ENCODE assay signal across 8 mouse cellular contexts in genomic region chr13:22049737-22050440, GRCm38 (mm10). TPM values are rescaled to one million over a fixed set of nuclear protein-coding genes. Genes with fewer than 3 reads are reported as not detected.
DNase-seq lines count a peak whose midpoint lies in the region; ATAC-seq and TF ChIP-seq lines count a peak whose summit lies in the region.

No protein-coding gene starts in this region.

- H3K9me3 ChIP-seq in heart, embryonic 10.5 days, result no peaks in the 10 kb centered on the region
- no peaks in the 10 kb centered on the region for H3K9me3 ChIP-seq in E14TG2a.4 (ENCODE audit: low read length)
- H3K9me3 ChIP-seq in embryonic facial prominence, embryonic 12.5 days, result no peaks in the 10 kb centered on the region
- H3K9me3 ChIP-seq in intestine, embryonic 15.5 days, result no peaks in the 10 kb centered on the region
- H3K9me3 ChIP-seq in megakaryocyte, embryonic 14.5 days, result no peaks in the 10 kb centered on the region
- H3K9me3 ChIP-seq in stomach, embryonic 14.5 days (ENCODE audit: control insufficient read depth, low read depth, low read length), result no peaks in the 10 kb centered on the region

- DNase-seq in heart, embryonic 10.5 days (ENCODE audit: low spot score), result peak; percentile 84
- DNase-seq in heart, postnatal 36 days, result no peak
- no peak for DNase-seq in yolk sac, embryonic 10.5 days (ENCODE audit: low spot score)

- WGBS in heart, embryonic 10.5 days, result 2% methylated on average over 14 of the region's 14 CpGs
- WGBS in embryonic facial prominence, embryonic 12.5 days, result under 1% methylated on average over 14 of the region's 14 CpGs
- 2% methylated on average over 14 of the region's 14 CpGs for WGBS in intestine, embryonic 15.5 days
- WGBS in stomach, embryonic 14.5 days, result under 1% methylated on average over 14 of the region's 14 CpGs

- no peak for TF ChIP-seq CTCF in E14TG2a.4 (conservative IDR thresholded peaks at IDR 0.05; ENCODE audit: low read length)

- peak overlapping the region; percentile 58 for H3K4me2 ChIP-seq in embryonic facial prominence, embryonic 12.5 days (replicated peaks)
- H3K4me2 ChIP-seq in intestine, embryonic 15.5 days (replicated peaks), result peak overlapping the region; percentile 68
- H3K4me2 ChIP-seq in stomach, embryonic 14.5 days (replicated peaks; ENCODE audit: low read depth, low read length), result peak overlapping the region; percentile 64

- H3K4me3 ChIP-seq in heart, embryonic 10.5 days, result peak overlapping the region; percentile 64
- peak overlapping the region; percentile 80 for H3K4me3 ChIP-seq in E14TG2a.4 (replicated peaks; ENCODE audit: low read length)
- H3K4me3 ChIP-seq in embryonic facial prominence, embryonic 12.5 days, result peak overlapping the region; percentile 46
- peak overlapping the region; percentile 50 for H3K4me3 ChIP-seq in intestine, embryonic 15.5 days (replicated peaks)
- peak overlapping the region; percentile 92 for H3K4me3 ChIP-seq in megakaryocyte, embryonic 14.5 days (replicated peaks)
- peak overlapping the region; percentile 30 for H3K4me3 ChIP-seq in stomach, embryonic 14.5 days (ENCODE audit: low read depth, low read length)

- intact Hi-C loops in heart, postnatal 36 days (cut with DNase I), result loop anchor here (5.0 to 10.0 kb wide), 2 partner anchors 225 to 1372 kb away; partner anchors contain the start of gene Abt1

- H3K27me3 ChIP-seq in heart, embryonic 10.5 days (ENCODE audit: insufficient read depth, poor library complexity, severe bottlenecking), result no peaks in the 10 kb centered on the region
- peaks cover 8% of the 10 kb centered on the region for H3K27me3 ChIP-seq in E14TG2a.4 (ENCODE audit: insufficient read depth, low read length)
- no peaks in the 10 kb centered on the region for H3K27me3 ChIP-seq in embryonic facial prominence, embryonic 12.5 days
- no peaks in the 10 kb centered on the region for H3K27me3 ChIP-seq in intestine, embryonic 15.5 days (replicated peaks)
- H3K27me3 ChIP-seq in megakaryocyte, embryonic 14.5 days (replicated peaks), result no peaks in the 10 kb centered on the region
- H3K27me3 ChIP-seq in stomach, embryonic 14.5 days (ENCODE audit: control insufficient read depth, insufficient read depth, low read length), result no peaks in the 10 kb centered on the region

- H3K36me3 ChIP-seq in heart, embryonic 10.5 days, result no peaks in the 10 kb centered on the region
- H3K36me3 ChIP-seq in E14TG2a.4 (ENCODE audit: insufficient read depth, low read length), result no peaks in the 10 kb centered on the region
- H3K36me3 ChIP-seq in embryonic facial prominence, embryonic 12.5 days, result no peaks in the 10 kb centered on the region
- no peaks in the 10 kb centered on the region for H3K36me3 ChIP-seq in intestine, embryonic 15.5 days
- H3K36me3 ChIP-seq in megakaryocyte, embryonic 14.5 days (replicated peaks; ENCODE audit: low read length), result no peaks in the 10 kb centered on the region
- no peaks in the 10 kb centered on the region for H3K36me3 ChIP-seq in stomach, embryonic 14.5 days (ENCODE audit: control insufficient read depth, insufficient read depth, low read length)

- H3K4me1 ChIP-seq in heart, embryonic 10.5 days, result no peaks in the 10 kb centered on the region
- H3K4me1 ChIP-seq in E14TG2a.4 (replicated peaks; ENCODE audit: low read depth, low read length), result peaks cover 40% of the 10 kb centered on the region
- peaks cover 2% of the 10 kb centered on the region; the same call in 1 of the 2 replicates for H3K4me1 ChIP-seq in embryonic facial prominence, embryonic 12.5 days
- no peaks in the 10 kb centered on the region for H3K4me1 ChIP-seq in intestine, embryonic 15.5 days (replicated peaks)
- H3K4me1 ChIP-seq in megakaryocyte, embryonic 14.5 days, result peaks cover 42% of the 10 kb centered on the region
- H3K4me1 ChIP-seq in stomach, embryonic 14.5 days (ENCODE audit: control insufficient read depth, insufficient read depth, low read length), result no peaks in the 10 kb centered on the region; the same call in 1 of the 2 replicates

- H3K27ac ChIP-seq in heart, embryonic 10.5 days, result peak overlapping the region; percentile 87
- H3K27ac ChIP-seq in embryonic facial prominence, embryonic 12.5 days, result peak overlapping the region; percentile 83
- peak overlapping the region; percentile 88 for H3K27ac ChIP-seq in intestine, embryonic 15.5 days
- H3K27ac ChIP-seq in stomach, embryonic 14.5 days (ENCODE audit: low read length), result peak overlapping the region; percentile 62

- peak; percentile 42 for ATAC-seq in embryonic facial prominence, embryonic 12.5 days (ENCODE audit: insufficient number of reproducible peaks, insufficient read depth, low FRiP score, low TSS enrichment)
- ATAC-seq in intestine, embryonic 15.5 days, result no peak
- ATAC-seq in stomach, embryonic 14.5 days (ENCODE audit: insufficient number of reproducible peaks, insufficient read depth, low FRiP score, low read depth), result peak; percentile 20; the same call in 1 of the 2 replicates

- H3K9ac ChIP-seq in embryonic facial prominence, embryonic 12.5 days, result peak overlapping the region; percentile 28; the same call in 1 of the 2 replicates
- 0 out of 2 replicates have a peak overlapping the region, but pooled peaks have one; percentile 20 for H3K9ac ChIP-seq in intestine, embryonic 15.5 days
- no peak overlapping the region; the same call in 1 of the 2 replicates for H3K9ac ChIP-seq in stomach, embryonic 14.5 days (replicated peaks; ENCODE audit: low read depth, low read length)

RNA-seq across cellular contexts. Expression of gene Hist1h2bj, which starts 6.9 kb away (rescaled TPM):
- 8.3 and 12.9 TPM in 2 replicates for polyA plus RNA-seq in heart, embryonic 10.5 days (2016; fragmentation: Nextera tagmentation; extraction: Ambion mirVana)
- total RNA-seq in heart, postnatal 36 days (2021), result 1 to 10 TPM; 7.2 to 9.7 TPM
- 15.2 and 17.7 TPM in 2 replicates for polyA plus RNA-seq in embryonic facial prominence, embryonic 12.5 days (2016; fragmentation: Nextera tagmentation; extraction: Ambion mirVana)
- polyA plus RNA-seq in intestine, embryonic 15.5 days (2015; fragmentation: Nextera tagmentation; extraction: Ambion mirVana), result 9.6 and 9.9 TPM in 2 replicates
- 27.3 and 32.8 TPM in 2 replicates for polyA plus RNA-seq in megakaryocyte, embryonic 14.5 days (2012; ENCODE audit: insufficient read depth, low replicate concordance)
- polyA plus RNA-seq in stomach, embryonic 14.5 days (2014; fragmentation: Nextera tagmentation; extraction: Ambion mirVana), result 8.6 and 12.4 TPM in 2 replicates

RNA-seq across cellular contexts. Expression of gene Hist1h2ag, which starts 7.1 kb away (rescaled TPM):
- 18.7 and 42.5 TPM in 2 replicates for polyA plus RNA-seq in heart, embryonic 10.5 days (2016; fragmentation: Nextera tagmentation; extraction: Ambion mirVana)
- 10 to 100 TPM; 10.3 to 10.5 TPM for total RNA-seq in heart, postnatal 36 days (2021)
- 117 and 124 TPM in 2 replicates for polyA plus RNA-seq in embryonic facial prominence, embryonic 12.5 days (2016; fragmentation: Nextera tagmentation; extraction: Ambion mirVana)
- polyA plus RNA-seq in intestine, embryonic 15.5 days (2015; fragmentation: Nextera tagmentation; extraction: Ambion mirVana), result 23.9 and 40.6 TPM in 2 replicates
- polyA plus RNA-seq in megakaryocyte, embryonic 14.5 days (2012; ENCODE audit: insufficient read depth, low replicate concordance), result 24.5 and 35.7 TPM in 2 replicates
- 43.8 and 54.9 TPM in 2 replicates for polyA plus RNA-seq in stomach, embryonic 14.5 days (2014; fragmentation: Nextera tagmentation; extraction: Ambion mirVana)

RNA-seq across cellular contexts. Expression of gene Hist1h4i, which starts 8.7 kb away (rescaled TPM):
- polyA plus RNA-seq in heart, embryonic 10.5 days (2016; fragmentation: Nextera tagmentation; extraction: Ambion mirVana), result 10.6 and 21.8 TPM in 2 replicates
- 10 to 100 TPM; 15.8 to 18.6 TPM for total RNA-seq in heart, postnatal 36 days (2021)
- polyA plus RNA-seq in embryonic facial prominence, embryonic 12.5 days (2016; fragmentation: Nextera tagmentation; extraction: Ambion mirVana), result 26.8 and 29.2 TPM in 2 replicates
- polyA plus RNA-seq in intestine, embryonic 15.5 days (2015; fragmentation: Nextera tagmentation; extraction: Ambion mirVana), result 21.0 and 23.6 TPM in 2 replicates
- polyA plus RNA-seq in megakaryocyte, embryonic 14.5 days (2012; ENCODE audit: insufficient read depth, low replicate concordance), result 304 and 570 TPM in 2 replicates
- 19.1 and 22.4 TPM in 2 replicates for polyA plus RNA-seq in stomach, embryonic 14.5 days (2014; fragmentation: Nextera tagmentation; extraction: Ambion mirVana)

RNA-seq across cellular contexts. Expression of gene Hist1h2bk, which starts 14.2 kb away (rescaled TPM):
- polyA plus RNA-seq in heart, embryonic 10.5 days (2016; fragmentation: Nextera tagmentation; extraction: Ambion mirVana), result 3.1 and 6.4 TPM in 2 replicates
- 10 to 100 TPM; 23.3 to 28.1 TPM for total RNA-seq in heart, postnatal 36 days (2021)
- 19.4 and 20.1 TPM in 2 replicates for polyA plus RNA-seq in embryonic facial prominence, embryonic 12.5 days (2016; fragmentation: Nextera tagmentation; extraction: Ambion mirVana)
- polyA plus RNA-seq in intestine, embryonic 15.5 days (2015; fragmentation: Nextera tagmentation; extraction: Ambion mirVana), result 5.0 and 5.8 TPM in 2 replicates
- 7.0 TPM in 1 of 2 replicates, not detected in the other for polyA plus RNA-seq in megakaryocyte, embryonic 14.5 days (2012; ENCODE audit: insufficient read depth, low replicate concordance)
- 7.0 and 7.5 TPM in 2 replicates for polyA plus RNA-seq in stomach, embryonic 14.5 days (2014; fragmentation: Nextera tagmentation; extraction: Ambion mirVana)

RNA-seq across cellular contexts. Expression of gene Hist1h2ah, which starts 14.5 kb away (rescaled TPM):
- 3.5 and 4.5 TPM in 2 replicates for polyA plus RNA-seq in heart, embryonic 10.5 days (2016; fragmentation: Nextera tagmentation; extraction: Ambion mirVana)
- total RNA-seq in heart, postnatal 36 days (2021), result 10 to 100 TPM in 1 of 2 experiments, 1 to 10 TPM in 1; 2.3 to 12.5 TPM
- polyA plus RNA-seq in embryonic facial prominence, embryonic 12.5 days (2016; fragmentation: Nextera tagmentation; extraction: Ambion mirVana), result 8.0 and 8.3 TPM in 2 replicates
- polyA plus RNA-seq in intestine, embryonic 15.5 days (2015; fragmentation: Nextera tagmentation; extraction: Ambion mirVana), result 3.0 and 7.8 TPM in 2 replicates
- 89.8 and 975 TPM in 2 replicates for polyA plus RNA-seq in megakaryocyte, embryonic 14.5 days (2012; ENCODE audit: insufficient read depth, low replicate concordance)
- 10.3 and 12.7 TPM in 2 replicates for polyA plus RNA-seq in stomach, embryonic 14.5 days (2014; fragmentation: Nextera tagmentation; extraction: Ambion mirVana)

Comparison
In these comparisons a context has a peak if more than half of its experiments do, and no peak if none do; other contexts are left out.
1. H3K4me3 ChIP-seq: peak in every context shown above with its lines; median percentile 92 in megakaryocyte, embryonic 14.5 days; 80 in E14TG2a.4; 64 in heart, embryonic 10.5 days; 50 in intestine, embryonic 15.5 days; 46 in embryonic facial prominence, embryonic 12.5 days; 30 in stomach, embryonic 14.5 days.
2. RNA of gene Hist1h4i, which starts 8.7 kb away (polyA plus RNA-seq): 304 to 570 TPM in megakaryocyte, embryonic 14.5 days; 26.8 to 29.2 TPM in embryonic facial prominence, embryonic 12.5 days, 19.1 to 22.4 TPM in stomach, embryonic 14.5 days, 10.6 to 21.8 TPM in heart, embryonic 10.5 days and 21.0 to 23.6 TPM in intestine, embryonic 15.5 days; every median in the first group is over 10 times any median in the second.
3. Peak in every context shown above with its lines, with median percentiles within 50 percentile points of each other: H3K27ac ChIP-seq and H3K4me2 ChIP-seq.